Mouse (Mus musculus) lung, adult 2 months (tissue): ENCODE measurements around the gene Map3k11.

ENCODE experiments used
- CTCF ChIP-seq: fragments of 200-500 bp; IDR thresholded peaks from 2 replicates; pipeline ENCODE4 v1.5.1; 2011; ENCODE audit warnings: mild to moderate bottlenecking, low read length, control low read depth; ENCODE audit not compliant: insufficient read depth
- POLR2A ChIP-seq: fragments of 200-500 bp; IDR thresholded peaks from 2 replicates; pipeline ENCODE4 v1.6.1; 2011; ENCODE audit warnings: low read depth, mild to moderate bottlenecking, control low read depth, low read length, borderline replicate concordance; ENCODE audit errors: extremely low read depth

- TF ChIP-seq POLR2A (peak; percentile 41; the same call in 1 of the 2 replicates), CTCF (no peak)
Measured at GRCm38 (mm10) chr19:5725767-5726515, 37.4 kb downstream of the Map3k11 start, which contains the start of gene Ehbp1l1.
